Mouse (Mus musculus): Measurements from ENCODE around the gene Trip4. TPM values are rescaled to one million over a fixed set of nuclear protein-coding genes. Genes with fewer than 3 reads are reported as not detected.

The Trip4 gene
- polyA plus RNA-seq (2014; fragmentation: Nextera tagmentation; extraction: Ambion mirVana) = 33.7 and 37.2 TPM in 2 replicates

DNA sequence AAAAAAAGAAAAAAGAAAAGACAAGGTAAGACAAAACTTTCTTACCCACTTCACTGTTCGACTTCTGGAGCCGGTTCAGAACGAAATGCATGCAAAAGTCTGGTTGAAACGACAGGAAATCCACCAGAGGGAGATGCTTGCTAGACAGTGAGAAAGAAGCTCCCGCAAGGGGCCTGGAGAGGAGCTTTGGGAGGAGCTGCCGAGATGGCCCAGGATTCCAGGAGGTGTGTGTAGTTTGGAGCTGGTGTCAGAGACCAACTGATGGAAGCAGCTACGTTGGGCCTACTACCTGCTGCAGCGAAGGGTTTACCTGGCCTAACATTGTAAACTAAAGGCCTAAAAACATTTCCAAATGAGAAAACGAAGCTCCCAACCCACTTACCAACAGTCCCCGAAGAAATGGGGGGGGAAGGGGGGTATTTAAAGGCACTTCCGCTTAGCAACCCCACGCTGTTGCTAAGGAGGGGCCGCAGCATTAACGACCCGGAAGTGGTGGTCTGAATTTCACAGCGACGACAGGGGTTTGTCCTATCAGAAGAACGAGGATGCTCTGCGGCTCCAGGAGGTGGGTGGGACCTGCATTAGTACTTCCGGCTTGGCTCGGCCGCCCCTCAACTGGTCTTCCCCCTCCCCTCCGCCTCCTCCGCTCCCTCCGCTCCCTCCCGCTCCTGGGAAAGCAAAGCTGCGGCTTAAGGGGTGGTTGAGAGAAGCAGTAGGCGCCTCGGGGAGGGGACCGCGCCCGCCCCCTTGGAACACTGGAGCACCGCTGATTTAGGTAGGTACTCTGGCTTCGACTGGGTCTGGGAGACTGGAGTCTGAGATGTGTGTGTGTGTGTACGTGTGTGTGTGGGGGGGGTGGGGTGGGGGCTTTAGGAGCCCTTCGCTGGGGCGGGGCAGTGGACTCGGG, at the start of gene Trip4, which contains the start of gene Csnk1g1:
Trip4 (minus strand) TSS at position 401 of the 907 bp plus-strand sequence.
Csnk1g1 (plus strand) TSS at position 531 of the 907 bp plus-strand sequence.
- ATAC-seq (ENCODE audit: low FRiP score) (peak; percentile 99), DNase-seq (ENCODE audit: low spot score, missing footprints) (peak; percentile 98)
- Histone ChIP-seq H3K9me3 (ENCODE audit: control insufficient read depth, low read length) (no peaks in the 10 kb centered on the region), H3K4me2 (peak within 1 kb of the TSS; percentile 87), H3K27me3 (ENCODE audit: control insufficient read depth, insufficient read depth, low read length) (no peaks in the 10 kb centered on the region), H3K27ac (ENCODE audit: low read depth, low read length) (peak within 1 kb of the TSS; percentile 72), H3K9ac (ENCODE audit: low read length) (peak within 1 kb of the TSS; percentile 84), H3K4me1 (ENCODE audit: control insufficient read depth, insufficient read depth, low read length) (peaks cover 7% of the 10 kb centered on the region; the same call in 1 of the 2 replicates), H3K4me3 (ENCODE audit: low read depth, low read length) (peak within 1 kb of the TSS; percentile 76), H3K36me3 (ENCODE audit: control insufficient read depth, insufficient read depth, low read length) (peaks cover 3% of the 10 kb centered on the region; the same call in 1 of the 2 replicates)
- 1% methylated on average over 38 of the region's 38 CpGs for WGBS

DNA sequence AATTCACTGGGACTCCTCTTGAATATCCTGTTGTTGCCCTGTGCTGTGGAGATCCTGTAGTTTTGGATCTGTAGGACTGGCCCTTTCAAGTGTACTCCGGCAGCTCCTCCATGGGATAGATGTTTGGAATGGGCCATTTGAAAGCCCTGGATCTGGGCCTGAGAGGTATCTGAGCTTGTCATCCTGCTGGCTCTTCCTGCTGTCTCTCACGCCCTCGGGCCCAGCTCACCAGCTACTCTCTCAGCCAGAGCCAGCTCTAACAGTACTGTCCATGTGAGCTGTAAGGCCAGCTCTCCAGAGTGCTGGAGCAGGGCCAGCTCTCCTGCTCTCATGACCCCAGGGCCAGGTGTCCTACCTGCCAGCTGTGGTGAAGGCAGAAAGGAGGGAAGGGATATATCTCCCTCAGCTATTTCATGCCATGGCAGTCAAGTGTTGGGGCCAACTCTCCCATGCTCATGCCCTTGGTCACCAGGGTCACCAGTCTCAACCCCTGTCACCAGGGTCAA, 42.5 kb upstream of the Trip4 start:
- Histone ChIP-seq H3K27ac (ENCODE audit: low read depth, low read length) (no peak overlapping the region), H3K9ac (ENCODE audit: low read length) (no peak overlapping the region), H3K9me3 (ENCODE audit: control insufficient read depth, low read length) (no peaks in the 10 kb centered on the region), H3K4me3 (ENCODE audit: low read depth, low read length) (no peak overlapping the region), H3K36me3 (ENCODE audit: control insufficient read depth, insufficient read depth, low read length) (no peaks in the 10 kb centered on the region), H3K27me3 (ENCODE audit: control insufficient read depth, insufficient read depth, low read length) (no peaks in the 10 kb centered on the region), H3K4me1 (ENCODE audit: control insufficient read depth, insufficient read depth, low read length) (no peaks in the 10 kb centered on the region), H3K4me2 (no peak overlapping the region)
- DNase-seq (ENCODE audit: low spot score, missing footprints) (no peak), ATAC-seq (ENCODE audit: low FRiP score) (no peak)
- WGBS = 87% methylated on average over 3 of the region's 3 CpGs

DNA sequence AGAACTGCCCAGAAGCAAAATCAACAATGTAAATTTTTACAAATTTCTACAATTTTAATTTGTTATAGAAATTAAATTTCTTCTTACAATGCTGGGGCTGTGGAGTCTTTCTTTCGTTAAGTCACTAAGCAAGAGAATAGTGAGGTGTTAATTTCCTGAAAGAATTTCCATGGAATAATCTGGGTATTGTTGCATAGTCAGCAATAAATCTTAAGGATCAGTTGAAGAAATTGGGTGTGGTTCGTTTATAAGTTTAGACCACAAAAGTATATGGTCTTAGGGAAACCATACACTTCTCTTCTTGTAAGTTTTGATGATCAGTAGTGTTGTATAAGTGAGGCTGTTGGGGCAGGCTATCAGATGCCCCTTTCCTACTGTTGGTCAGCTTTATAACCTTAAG, 29.0 kb upstream of the Trip4 start:
- no peak for ATAC-seq (ENCODE audit: low FRiP score)
- no peaks in the 10 kb centered on the region for H3K36me3 ChIP-seq (ENCODE audit: control insufficient read depth, insufficient read depth, low read length)
- H3K4me2 ChIP-seq = no peak overlapping the region
- H3K4me1 ChIP-seq (ENCODE audit: control insufficient read depth, insufficient read depth, low read length) = no peaks in the 10 kb centered on the region
- no peak overlapping the region for H3K27ac ChIP-seq (ENCODE audit: low read depth, low read length)
- H3K27me3 ChIP-seq (ENCODE audit: control insufficient read depth, insufficient read depth, low read length) = no peaks in the 10 kb centered on the region
- H3K9ac ChIP-seq (ENCODE audit: low read length) = no peak overlapping the region
- no peak overlapping the region for H3K4me3 ChIP-seq (ENCODE audit: low read depth, low read length)
- DNase-seq (ENCODE audit: low spot score, missing footprints) = no peak
- H3K9me3 ChIP-seq (ENCODE audit: control insufficient read depth, low read length) = no peaks in the 10 kb centered on the region
- 90% methylated on average over 2 of the region's 2 CpGs for WGBS

DNA sequence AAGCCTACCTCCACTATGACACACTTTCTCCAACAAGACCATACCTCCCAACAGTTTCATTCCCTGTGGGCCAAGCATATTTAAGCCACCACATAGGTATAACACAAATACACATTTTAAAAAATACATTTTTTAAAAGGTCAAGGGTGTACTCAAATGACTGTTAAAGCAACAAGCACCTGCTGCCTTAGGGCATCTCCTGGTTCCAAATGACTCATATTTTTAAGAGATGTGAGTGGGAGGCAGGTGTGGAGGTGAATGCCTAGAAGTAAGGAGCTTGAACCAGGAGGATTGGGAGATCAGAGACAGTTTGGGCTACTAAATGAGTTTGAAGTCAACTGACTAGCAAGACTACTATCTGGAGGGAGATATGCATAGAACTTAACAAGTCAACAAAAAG, 21.2 kb upstream of the Trip4 start:
- ATAC-seq (ENCODE audit: low FRiP score) (no peak), DNase-seq (ENCODE audit: low spot score, missing footprints) (no peak)

DNA sequence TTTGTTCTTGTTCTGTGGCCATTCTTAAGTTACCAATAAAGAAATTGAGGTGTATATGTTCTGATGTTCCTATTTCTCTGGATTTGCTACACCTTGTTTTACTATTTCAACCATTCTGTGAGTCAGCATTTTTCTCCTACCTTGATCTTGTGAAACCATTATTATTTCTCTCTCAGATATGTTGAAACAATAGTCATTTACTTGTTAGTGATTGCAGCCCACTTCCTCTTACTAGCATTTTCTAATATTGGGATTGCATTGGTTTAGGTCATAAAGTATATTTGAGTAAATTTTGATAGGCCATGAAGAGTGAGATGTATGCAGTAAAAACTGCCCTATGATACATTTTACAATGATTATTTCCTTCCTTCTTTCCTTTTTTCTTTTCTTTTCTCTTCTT, 19.9 kb upstream of the Trip4 start:
- Histone ChIP-seq H3K9ac (ENCODE audit: low read length) (no peak overlapping the region), H3K9me3 (ENCODE audit: control insufficient read depth, low read length) (no peaks in the 10 kb centered on the region), H3K4me2 (no peak overlapping the region), H3K27ac (ENCODE audit: low read depth, low read length) (no peak overlapping the region), H3K4me3 (ENCODE audit: low read depth, low read length) (no peak overlapping the region), H3K27me3 (ENCODE audit: control insufficient read depth, insufficient read depth, low read length) (no peaks in the 10 kb centered on the region), H3K4me1 (ENCODE audit: control insufficient read depth, insufficient read depth, low read length) (no peaks in the 10 kb centered on the region), H3K36me3 (ENCODE audit: control insufficient read depth, insufficient read depth, low read length) (no peaks in the 10 kb centered on the region)
- ATAC-seq (ENCODE audit: low FRiP score) (no peak), DNase-seq (ENCODE audit: low spot score, missing footprints) (no peak)

More for the DNA sequence above, 21.2 kb upstream of the Trip4 start:
- Histone ChIP-seq H3K4me3 (ENCODE audit: low read depth, low read length) (no peak overlapping the region), H3K36me3 (ENCODE audit: control insufficient read depth, insufficient read depth, low read length) (no peaks in the 10 kb centered on the region), H3K27me3 (ENCODE audit: control insufficient read depth, insufficient read depth, low read length) (no peaks in the 10 kb centered on the region), H3K9ac (ENCODE audit: low read length) (no peak overlapping the region), H3K4me1 (ENCODE audit: control insufficient read depth, insufficient read depth, low read length) (no peaks in the 10 kb centered on the region), H3K27ac (ENCODE audit: low read depth, low read length) (no peak overlapping the region), H3K4me2 (no peak overlapping the region), H3K9me3 (ENCODE audit: control insufficient read depth, low read length) (no peaks in the 10 kb centered on the region)

DNA sequence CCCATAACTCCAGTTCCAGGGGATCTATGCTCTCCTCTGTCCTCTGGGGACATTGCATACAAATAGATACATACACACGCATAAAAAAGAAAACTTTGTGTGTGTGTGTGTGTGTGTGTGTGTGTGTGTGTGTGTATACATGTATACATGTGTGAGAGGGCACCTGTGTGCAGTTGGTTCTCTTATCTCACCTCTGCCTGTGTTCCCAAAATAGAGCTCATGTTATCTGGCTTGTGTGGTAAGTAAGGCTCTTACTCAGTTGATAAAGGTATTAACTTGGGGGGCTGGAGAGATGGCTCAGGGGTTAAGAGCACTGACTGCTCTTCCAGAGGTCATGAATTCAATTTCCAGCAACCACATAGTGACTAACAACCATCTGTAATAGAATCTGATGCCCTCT, 8.4 kb upstream of the Trip4 start:
- Histone ChIP-seq H3K9ac (ENCODE audit: low read length) (no peak overlapping the region), H3K27ac (ENCODE audit: low read depth, low read length) (no peak overlapping the region), H3K4me2 (no peak overlapping the region), H3K4me1 (ENCODE audit: control insufficient read depth, insufficient read depth, low read length) (no peaks in the 10 kb centered on the region), H3K27me3 (ENCODE audit: control insufficient read depth, insufficient read depth, low read length) (no peaks in the 10 kb centered on the region), H3K4me3 (ENCODE audit: low read depth, low read length) (no peak overlapping the region), H3K9me3 (ENCODE audit: control insufficient read depth, low read length) (no peaks in the 10 kb centered on the region), H3K36me3 (ENCODE audit: control insufficient read depth, insufficient read depth, low read length) (no peaks in the 10 kb centered on the region)
- WGBS = 88% methylated on average over 1 of the region's 1 CpGs
- DNase-seq (ENCODE audit: low spot score, missing footprints) (no peak), ATAC-seq (ENCODE audit: low FRiP score) (no peak)

DNA sequence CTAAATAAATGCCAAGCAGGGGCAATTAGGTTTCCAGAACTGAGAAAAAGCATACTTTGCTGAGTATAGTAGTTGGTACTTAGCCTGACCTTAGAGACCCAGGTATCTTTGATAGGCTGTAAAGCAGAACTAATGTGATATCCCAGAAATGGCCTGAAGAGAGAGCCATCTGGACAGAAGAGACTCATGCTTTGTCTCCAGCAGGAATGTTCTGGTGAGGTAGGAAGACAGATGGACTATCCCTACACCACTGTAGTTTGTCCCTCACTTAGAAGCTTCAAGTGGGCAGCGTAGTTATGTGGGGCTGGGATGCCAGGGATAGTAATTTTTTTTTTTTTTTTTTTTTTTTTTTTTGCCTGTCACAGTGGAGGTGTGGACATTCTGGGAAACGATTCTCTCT, 5.4 kb upstream of the Trip4 start:
- Histone ChIP-seq H3K4me3 (ENCODE audit: low read depth, low read length) (no peak overlapping the region), H3K9me3 (ENCODE audit: control insufficient read depth, low read length) (no peaks in the 10 kb centered on the region), H3K27me3 (ENCODE audit: control insufficient read depth, insufficient read depth, low read length) (no peaks in the 10 kb centered on the region), H3K4me1 (ENCODE audit: control insufficient read depth, insufficient read depth, low read length) (peaks cover 3% of the 10 kb centered on the region; the same call in 1 of the 2 replicates), H3K9ac (ENCODE audit: low read length) (no peak overlapping the region), H3K4me2 (no peak overlapping the region), H3K36me3 (ENCODE audit: control insufficient read depth, insufficient read depth, low read length) (no peaks in the 10 kb centered on the region), H3K27ac (ENCODE audit: low read depth, low read length) (no peak overlapping the region)
- DNase-seq (ENCODE audit: low spot score, missing footprints) (no peak), ATAC-seq (ENCODE audit: low FRiP score) (no peak)
- 88% methylated on average over 2 of the region's 2 CpGs for WGBS

DNA sequence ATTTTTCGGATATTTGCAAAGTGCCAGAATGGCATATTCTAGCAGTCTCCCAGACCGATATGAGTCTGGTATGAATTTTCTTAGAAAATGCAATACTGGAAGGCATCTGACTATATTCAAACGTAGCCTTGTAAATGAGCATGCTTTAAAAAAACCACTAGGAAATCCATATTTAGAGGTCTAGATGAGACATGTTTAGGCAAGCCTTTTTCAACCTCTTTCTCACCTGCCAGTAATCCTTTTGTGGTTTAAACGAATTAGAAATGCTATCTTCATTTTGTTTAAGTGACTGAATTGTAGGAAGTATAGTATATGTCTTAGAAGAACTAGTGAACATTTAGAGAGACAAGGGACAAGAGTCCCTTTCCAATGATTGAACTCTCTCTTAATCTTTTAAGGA, 1.2 kb upstream of the Trip4 start:
- ATAC-seq (ENCODE audit: low FRiP score) = no peak
- 14% methylated on average over 4 of the region's 4 CpGs for WGBS

DNA sequence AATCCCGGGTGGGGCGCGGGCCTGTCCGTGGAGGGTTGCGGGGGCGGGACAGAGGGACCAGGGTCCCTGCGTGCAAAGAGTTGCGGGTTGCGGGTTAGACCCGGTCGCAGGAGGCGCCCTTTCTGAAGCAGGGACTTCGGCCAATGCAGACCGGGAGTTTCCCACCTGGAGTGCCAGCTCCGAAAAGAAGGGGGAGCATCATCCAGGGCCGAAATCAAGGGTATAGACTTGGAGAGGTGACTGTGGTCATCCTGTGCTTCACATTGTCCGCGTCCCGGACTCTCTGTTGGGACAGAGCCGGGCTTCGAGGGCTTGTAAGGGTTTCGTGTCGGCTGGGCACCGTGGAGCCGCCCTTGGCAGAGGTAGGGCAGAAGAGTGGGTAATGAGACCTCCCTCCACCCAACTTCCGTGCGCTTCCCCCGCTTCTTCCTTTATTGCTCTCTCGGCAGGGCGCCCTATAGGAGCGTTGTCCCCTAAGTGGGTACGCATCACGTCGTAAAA, 757 bp upstream of the Trip4 start:
- no peaks in the 10 kb centered on the region for H3K9me3 ChIP-seq (ENCODE audit: control insufficient read depth, low read length)
- H3K27me3 ChIP-seq (ENCODE audit: control insufficient read depth, insufficient read depth, low read length) = no peaks in the 10 kb centered on the region
- peak; percentile 93 for DNase-seq (ENCODE audit: low spot score, missing footprints)
- H3K4me2 ChIP-seq = peak overlapping the region; percentile 87
- WGBS = under 1% methylated on average over 34 of the region's 34 CpGs
- no peak for ATAC-seq (ENCODE audit: low FRiP score)
- H3K4me3 ChIP-seq (ENCODE audit: low read depth, low read length) = peak overlapping the region; percentile 76
- peak overlapping the region; percentile 72 for H3K27ac ChIP-seq (ENCODE audit: low read depth, low read length)
- peaks cover 7% of the 10 kb centered on the region; the same call in 1 of the 2 replicates for H3K4me1 ChIP-seq (ENCODE audit: control insufficient read depth, insufficient read depth, low read length)
- H3K36me3 ChIP-seq (ENCODE audit: control insufficient read depth, insufficient read depth, low read length) = peaks cover 3% of the 10 kb centered on the region; the same call in 1 of the 2 replicates
- H3K9ac ChIP-seq (ENCODE audit: low read length) = peak overlapping the region; percentile 84

More for the DNA sequence above, 1.2 kb upstream of the Trip4 start:
- Histone ChIP-seq H3K27me3 (ENCODE audit: control insufficient read depth, insufficient read depth, low read length) (no peaks in the 10 kb centered on the region), H3K4me1 (ENCODE audit: control insufficient read depth, insufficient read depth, low read length) (peaks cover 7% of the 10 kb centered on the region; the same call in 1 of the 2 replicates), H3K4me2 (peak overlapping the region; percentile 87), H3K27ac (ENCODE audit: low read depth, low read length) (no peak overlapping the region), H3K36me3 (ENCODE audit: control insufficient read depth, insufficient read depth, low read length) (peaks cover 3% of the 10 kb centered on the region; the same call in 1 of the 2 replicates), H3K9ac (ENCODE audit: low read length) (peak overlapping the region; percentile 84), H3K9me3 (ENCODE audit: control insufficient read depth, low read length) (no peaks in the 10 kb centered on the region), H3K4me3 (ENCODE audit: low read depth, low read length) (peak overlapping the region; percentile 76)
- DNase-seq (ENCODE audit: low spot score, missing footprints) = no peak

Measured in midbrain, embryonic 11.5 days (tissue).